Mouse (Mus musculus): ENCODE results near the gene C2cd2. TPM values are rescaled to one million over a fixed set of nuclear protein-coding genes. Genes with fewer than 3 reads are reported as not detected.

C2cd2 gene
- polyA plus RNA-seq, 1 experiment, result 7.9 TPM

GRCm38 (mm10) chr16:97984589-97984988 is 22.2 kb upstream of the C2cd2 start:
- no peak overlapping the region for H3K4me3 ChIP-seq (ENCODE audit: low read depth, low read length)
- no peak overlapping the region for H3K27ac ChIP-seq (ENCODE audit: insufficient read depth, low read depth, low read length)
- WGBS, result 84% methylated on average over 5 of the region's 5 CpGs
- H3K27me3 ChIP-seq (ENCODE audit: control insufficient read depth, insufficient read depth, low read length), result no peaks in the 10 kb centered on the region
- TF ChIP-seq POLR2A (IDR thresholded peaks at IDR 0.05; ENCODE audit: low read depth, low read length), result no peak
- no peak for TF ChIP-seq CTCF (IDR thresholded peaks at IDR 0.05; ENCODE audit: extremely low read depth, insufficient read length, insufficient replicate concordance, low read depth, low read length)
- H3K36me3 ChIP-seq (ENCODE audit: control insufficient read depth, insufficient read depth, low read length), result no peaks in the 10 kb centered on the region
- H3K4me1 ChIP-seq (ENCODE audit: control insufficient read depth, insufficient read depth, insufficient read length, low read length), result no peaks in the 10 kb centered on the region

DNA sequence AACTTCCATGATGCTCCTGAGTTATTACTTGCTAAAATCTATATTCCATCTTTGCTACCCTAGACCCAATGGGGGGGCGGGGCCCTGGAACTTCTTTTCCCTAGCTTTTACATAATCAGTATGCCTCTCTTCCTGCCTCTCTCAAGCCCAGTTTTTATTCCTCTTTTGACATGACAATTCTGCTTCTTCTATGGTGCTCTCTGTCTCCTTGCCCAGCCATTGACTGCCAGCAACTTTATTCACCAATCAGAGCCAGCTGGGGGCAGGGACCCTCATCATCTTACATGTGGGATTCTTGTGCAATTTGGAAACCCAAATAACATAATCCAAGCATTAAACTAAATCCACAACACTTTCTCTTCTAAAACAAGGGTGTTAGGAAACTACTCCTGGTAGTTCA is 19.0 kb upstream of the C2cd2 start:
- WGBS, result 90% methylated on average over 1 of the region's 1 CpGs
- H3K27me3 ChIP-seq (ENCODE audit: control insufficient read depth, insufficient read depth, low read length), result no peaks in the 10 kb centered on the region
- H3K36me3 ChIP-seq (ENCODE audit: control insufficient read depth, insufficient read depth, low read length), result no peaks in the 10 kb centered on the region
- H3K4me3 ChIP-seq (ENCODE audit: low read depth, low read length), result no peak overlapping the region
- H3K4me1 ChIP-seq (ENCODE audit: control insufficient read depth, insufficient read depth, insufficient read length, low read length), result no peaks in the 10 kb centered on the region
- no peak overlapping the region for H3K27ac ChIP-seq (ENCODE audit: insufficient read depth, low read depth, low read length)
- TF ChIP-seq CTCF (IDR thresholded peaks at IDR 0.05; ENCODE audit: extremely low read depth, insufficient read length, insufficient replicate concordance, low read depth, low read length) (no peak), POLR2A (IDR thresholded peaks at IDR 0.05; ENCODE audit: low read depth, low read length) (no peak)

- no peaks in the 10 kb centered on the region for H3K27me3 ChIP-seq (ENCODE audit: control insufficient read depth, insufficient read depth, low read length)
- H3K36me3 ChIP-seq (ENCODE audit: control insufficient read depth, insufficient read depth, low read length), result no peaks in the 10 kb centered on the region
- WGBS, result 97% methylated on average over 3 of the region's 3 CpGs
- no peaks in the 10 kb centered on the region for H3K4me1 ChIP-seq (ENCODE audit: control insufficient read depth, insufficient read depth, insufficient read length, low read length)
- H3K4me3 ChIP-seq (ENCODE audit: low read depth, low read length), result no peak overlapping the region
- no peak overlapping the region for H3K27ac ChIP-seq (ENCODE audit: insufficient read depth, low read depth, low read length)
- TF ChIP-seq POLR2A (IDR thresholded peaks at IDR 0.05; ENCODE audit: low read depth, low read length), result no peak
- no peak for TF ChIP-seq CTCF (IDR thresholded peaks at IDR 0.05; ENCODE audit: extremely low read depth, insufficient read length, insufficient replicate concordance, low read depth, low read length)
Measured at GRCm38 (mm10) chr16:97977722-97978121, 15.3 kb upstream of the C2cd2 start.

GRCm38 (mm10) chr16:97977277-97977676 is 14.9 kb upstream of the C2cd2 start:
- H3K27me3 ChIP-seq (ENCODE audit: control insufficient read depth, insufficient read depth, low read length), result no peaks in the 10 kb centered on the region
- no peaks in the 10 kb centered on the region for H3K36me3 ChIP-seq (ENCODE audit: control insufficient read depth, insufficient read depth, low read length)
- TF ChIP-seq CTCF (IDR thresholded peaks at IDR 0.05; ENCODE audit: extremely low read depth, insufficient read length, insufficient replicate concordance, low read depth, low read length), result no peak
- no peak for TF ChIP-seq POLR2A (IDR thresholded peaks at IDR 0.05; ENCODE audit: low read depth, low read length)
- H3K4me3 ChIP-seq (ENCODE audit: low read depth, low read length), result no peak overlapping the region
- no peak overlapping the region for H3K27ac ChIP-seq (ENCODE audit: insufficient read depth, low read depth, low read length)
- H3K4me1 ChIP-seq (ENCODE audit: control insufficient read depth, insufficient read depth, insufficient read length, low read length), result no peaks in the 10 kb centered on the region
- 79% methylated on average over 1 of the region's 1 CpGs for WGBS

GRCm38 (mm10) chr16:97963956-97964540 is 1.6 kb upstream of the C2cd2 start:
- TF ChIP-seq POLR2A (IDR thresholded peaks at IDR 0.05; ENCODE audit: low read depth, low read length) (no peak), CTCF (IDR thresholded peaks at IDR 0.05; ENCODE audit: extremely low read depth, insufficient read length, insufficient replicate concordance, low read depth, low read length) (no peak)
- no peak overlapping the region for H3K4me3 ChIP-seq (ENCODE audit: low read depth, low read length)
- no peak overlapping the region for H3K27ac ChIP-seq (ENCODE audit: insufficient read depth, low read depth, low read length)
- H3K27me3 ChIP-seq (ENCODE audit: control insufficient read depth, insufficient read depth, low read length), result no peaks in the 10 kb centered on the region
- peaks cover 2% of the 10 kb centered on the region for H3K4me1 ChIP-seq (ENCODE audit: control insufficient read depth, insufficient read depth, insufficient read length, low read length)
- WGBS, result 77% methylated on average over 3 of the region's 3 CpGs
- H3K36me3 ChIP-seq (ENCODE audit: control insufficient read depth, insufficient read depth, low read length), result no peaks in the 10 kb centered on the region

DNA sequence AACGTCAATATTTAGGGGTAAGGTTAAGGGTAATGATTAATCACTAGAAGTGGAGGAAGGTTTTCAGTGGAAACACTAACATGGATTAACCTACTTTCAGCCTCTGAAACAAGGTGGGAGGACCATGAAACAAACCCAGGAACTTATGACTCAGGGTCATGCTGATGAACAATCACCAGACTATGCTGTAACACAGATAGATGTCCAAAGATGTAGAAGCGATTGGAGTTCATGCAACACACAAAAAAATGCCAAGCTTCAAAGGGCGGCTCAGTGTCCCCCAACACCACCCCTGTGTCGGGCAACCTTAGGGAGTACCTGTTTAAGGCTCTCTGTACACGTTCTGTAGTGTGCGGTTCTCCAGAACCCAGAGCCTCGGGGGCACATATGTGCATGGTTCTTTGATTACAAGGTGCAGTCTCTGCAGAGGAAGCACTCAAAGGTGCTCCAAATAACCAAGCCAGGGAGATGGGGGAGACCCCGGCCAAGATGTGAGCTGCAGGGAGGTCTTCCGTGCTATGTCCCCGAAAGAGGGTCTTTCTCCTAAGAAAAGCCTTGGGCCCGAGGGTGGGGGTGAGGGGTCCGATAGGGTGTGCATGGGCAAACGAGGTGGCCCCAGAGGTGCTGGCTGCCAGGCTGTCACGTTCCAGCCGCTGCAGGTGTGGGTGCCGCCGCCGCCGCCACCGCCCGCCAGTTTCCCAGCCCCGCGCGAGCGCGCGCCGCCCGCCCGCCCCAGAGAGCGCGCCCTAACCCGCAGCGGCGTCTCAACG is 832 bp downstream of the C2cd2 start:
- peak overlapping the region; percentile 94 for H3K4me3 ChIP-seq (ENCODE audit: low read depth, low read length)
- peaks cover 2% of the 10 kb centered on the region for H3K4me1 ChIP-seq (ENCODE audit: control insufficient read depth, insufficient read depth, insufficient read length, low read length)
- TF ChIP-seq CTCF (IDR thresholded peaks at IDR 0.05; ENCODE audit: extremely low read depth, insufficient read length, insufficient replicate concordance, low read depth, low read length) (no peak), POLR2A (IDR thresholded peaks at IDR 0.05; ENCODE audit: low read depth, low read length) (no peak)
- H3K36me3 ChIP-seq (ENCODE audit: control insufficient read depth, insufficient read depth, low read length), result peaks cover 2% of the 10 kb centered on the region; the same call in 1 of the 2 replicates
- 2% methylated on average over 36 of the region's 36 CpGs for WGBS
- H3K27ac ChIP-seq (ENCODE audit: insufficient read depth, low read depth, low read length), result no peak overlapping the region
- no peaks in the 10 kb centered on the region for H3K27me3 ChIP-seq (ENCODE audit: control insufficient read depth, insufficient read depth, low read length)

- peaks cover 2% of the 10 kb centered on the region for H3K4me1 ChIP-seq (ENCODE audit: control insufficient read depth, insufficient read depth, insufficient read length, low read length)
- H3K27ac ChIP-seq (ENCODE audit: insufficient read depth, low read depth, low read length), result no peak overlapping the region
- TF ChIP-seq CTCF (IDR thresholded peaks at IDR 0.05; ENCODE audit: extremely low read depth, insufficient read length, insufficient replicate concordance, low read depth, low read length), result no peak
- TF ChIP-seq POLR2A (IDR thresholded peaks at IDR 0.05; ENCODE audit: low read depth, low read length), result no peak
- no peaks in the 10 kb centered on the region for H3K27me3 ChIP-seq (ENCODE audit: control insufficient read depth, insufficient read depth, low read length)
- peaks cover 9% of the 10 kb centered on the region; the same call in 1 of the 2 replicates for H3K36me3 ChIP-seq (ENCODE audit: control insufficient read depth, insufficient read depth, low read length)
- no peak overlapping the region for H3K4me3 ChIP-seq (ENCODE audit: low read depth, low read length)
- 82% methylated on average over 3 of the region's 3 CpGs for WGBS
Measured at GRCm38 (mm10) chr16:97960348-97960747, 2.0 kb downstream of the C2cd2 start.
